Mouse (Mus musculus) ES-Bruce4 (cell line): ENCODE measurements around the gene Dkk3.

Experiments
- CTCF ChIP-seq: IDR thresholded peaks from one replicate; pipeline ENCODE4 v1.8.1; 2011; ENCODE audit warnings: low read depth, low read length
- EP300 ChIP-seq: IDR thresholded peaks from 2 replicates; pipeline ENCODE4 v1.6.1; 2011; ENCODE audit warnings: low read depth, low read length; ENCODE audit not compliant: insufficient read depth
- POLR2A ChIP-seq: IDR thresholded peaks from one replicate; pipeline ENCODE4 v1.8.1; 2011; ENCODE audit warnings: low read length; ENCODE audit not compliant: insufficient read depth

DNA sequence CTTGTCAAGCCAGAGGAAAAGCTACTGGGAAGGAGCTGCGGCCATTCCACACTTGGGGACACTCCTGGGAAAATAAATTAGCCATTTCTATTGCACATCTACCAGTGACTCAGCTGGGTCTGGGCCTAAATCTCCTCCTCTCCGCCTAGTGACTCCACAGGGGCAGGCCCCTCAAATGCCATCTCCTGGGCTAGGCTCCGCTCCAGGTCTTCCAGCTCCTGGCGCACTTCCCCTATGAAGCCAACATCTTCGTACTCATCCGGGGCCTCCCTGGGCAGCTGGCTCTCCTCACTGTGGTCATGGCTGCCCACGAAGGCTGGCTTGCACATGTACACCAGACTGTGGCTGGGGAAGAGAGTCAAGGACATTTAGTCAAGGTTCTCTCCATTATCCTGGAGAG lies 40.8 kb downstream of the Dkk3 start:
- no peak for TF ChIP-seq CTCF
- TF ChIP-seq EP300 = no peak
- no peak for TF ChIP-seq POLR2A
